Mouse (Mus musculus): Measurements from ENCODE around the gene Frmd4a. TPM values are rescaled to one million over a fixed set of nuclear protein-coding genes. Genes with fewer than 3 reads are reported as not detected.
A peak's percentile ranks its signal among the peaks of the same experiment; 100 is the strongest.
"Not testable (repeated sequence)": the region's sequence is repeated elsewhere in the genome, so short reads cannot be mapped to it uniquely, and the experiment has no call there.

Gene Frmd4a
- polyA plus RNA-seq, 1 experiment from 2014 or later, result 35.9 TPM

- Histone ChIP-seq H3K4me2 (no peak overlapping the region), H3K9me3 (replicated peaks) (no peaks in the 10 kb centered on the region), H3K9ac (no peak overlapping the region), H3K4me3 (replicated peaks) (no peak overlapping the region), H3K4me1 (peaks cover 12% of the 10 kb centered on the region), H3K27me3 (no peaks in the 10 kb centered on the region; the same call in 1 of the 2 replicates), H3K36me3 (no peaks in the 10 kb centered on the region), H3K27ac (no peak overlapping the region)
- no peak; the same call in 1 of the 2 replicates for ATAC-seq (replicated peaks; ENCODE audit: low FRiP score)
- WGBS, result 35% methylated on average over 3 of the region's 3 CpGs
Measured at GRCm38 (mm10) chr2:4228510-4228909, 211.0 kb downstream of the Frmd4a start.

DNA sequence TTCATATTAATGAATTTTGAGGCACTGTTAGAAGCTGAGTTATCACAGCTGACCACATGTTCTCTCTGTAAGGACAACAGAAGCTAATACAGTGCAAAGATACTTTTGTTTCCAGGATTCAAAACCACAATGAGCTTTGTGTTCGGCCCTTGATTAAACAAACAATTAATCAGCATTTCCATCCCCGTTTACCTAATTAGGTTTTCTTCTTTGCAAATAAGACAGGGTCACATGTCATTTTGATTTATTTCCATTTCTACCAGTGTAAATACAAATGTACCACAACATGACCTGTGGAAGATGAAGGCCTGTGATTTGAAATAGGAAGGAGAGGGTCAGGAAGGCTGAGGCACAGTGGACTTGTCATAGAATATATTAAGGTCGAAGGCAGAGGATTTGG, 214.8 kb downstream of the Frmd4a start:
- 40% methylated on average over 3 of the region's 3 CpGs for WGBS
- no peaks in the 10 kb centered on the region; the same call in 1 of the 2 replicates for H3K27me3 ChIP-seq
- H3K9ac ChIP-seq, result no peak overlapping the region
- no peak overlapping the region for H3K27ac ChIP-seq
- no peaks in the 10 kb centered on the region for H3K9me3 ChIP-seq (replicated peaks)
- no peak overlapping the region for H3K4me3 ChIP-seq (replicated peaks)
- H3K4me1 ChIP-seq, result peaks cover 9% of the 10 kb centered on the region
- H3K36me3 ChIP-seq, result no peaks in the 10 kb centered on the region
- H3K4me2 ChIP-seq, result peak overlapping the region; percentile 20; the same call in 1 of the 2 replicates
- ATAC-seq (replicated peaks; ENCODE audit: low FRiP score), result no peak

- peaks cover 7% of the 10 kb centered on the region for H3K4me1 ChIP-seq
- H3K36me3 ChIP-seq, result no peaks in the 10 kb centered on the region
- WGBS, result 32% methylated on average over 10 of the region's 10 CpGs
- no peak overlapping the region for H3K27ac ChIP-seq
- no peaks in the 10 kb centered on the region; the same call in 1 of the 2 replicates for H3K27me3 ChIP-seq
- no peak overlapping the region for H3K4me3 ChIP-seq (replicated peaks)
- H3K4me2 ChIP-seq, result peak overlapping the region; percentile 20; the same call in 1 of the 2 replicates
- H3K9me3 ChIP-seq (replicated peaks), result no peaks in the 10 kb centered on the region
- H3K9ac ChIP-seq, result no peak overlapping the region
- 0 out of 2 replicates have a peak, but pooled peaks have one; percentile 36 for ATAC-seq (replicated peaks; ENCODE audit: low FRiP score)
Measured at GRCm38 (mm10) chr2:4232761-4233322, 215.3 kb downstream of the Frmd4a start.

- 65% methylated on average over 5 of the region's 5 CpGs for WGBS
- ATAC-seq (replicated peaks; ENCODE audit: low FRiP score), result no peak
- no peak overlapping the region for H3K4me2 ChIP-seq
- 0 out of 2 replicates have a peak, but pooled peaks cover under 1% of the 10 kb centered on the region for H3K27me3 ChIP-seq
- no peaks in the 10 kb centered on the region for H3K36me3 ChIP-seq
- no peak overlapping the region for H3K9ac ChIP-seq
- H3K4me3 ChIP-seq (replicated peaks), result no peak overlapping the region
- peaks cover 5% of the 10 kb centered on the region for H3K4me1 ChIP-seq
- H3K27ac ChIP-seq, result no peak overlapping the region
- no peaks in the 10 kb centered on the region for H3K9me3 ChIP-seq (replicated peaks)
Measured at GRCm38 (mm10) chr2:4237686-4238085, 220.2 kb downstream of the Frmd4a start.

DNA sequence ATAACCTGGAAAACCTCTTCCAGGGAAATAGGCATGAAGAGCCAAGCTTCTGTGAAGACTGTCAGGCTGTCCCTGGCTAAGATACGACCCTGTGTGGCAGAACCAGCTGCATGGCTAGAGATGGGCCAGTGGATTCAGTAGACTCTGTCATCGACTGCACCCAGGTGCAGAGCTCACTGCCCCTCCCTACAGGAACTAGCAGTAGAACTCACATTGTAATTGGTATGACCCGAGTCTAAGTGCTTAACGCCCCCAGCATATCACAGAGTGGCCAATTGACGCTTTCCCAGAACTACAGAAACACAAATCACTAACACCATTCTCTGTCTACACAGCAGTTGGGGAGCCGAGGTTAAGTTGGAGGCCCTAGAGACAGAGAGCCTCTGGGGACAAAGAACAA, 232.2 kb downstream of the Frmd4a start:
- ATAC-seq (replicated peaks; ENCODE audit: low FRiP score), result no peak
- Histone ChIP-seq H3K9me3 (replicated peaks) (no peaks in the 10 kb centered on the region), H3K4me2 (no peak overlapping the region), H3K36me3 (no peaks in the 10 kb centered on the region), H3K27me3 (peaks cover 3% of the 10 kb centered on the region; the same call in 1 of the 2 replicates), H3K4me1 (peaks cover 16% of the 10 kb centered on the region), H3K4me3 (replicated peaks) (no peak overlapping the region), H3K9ac (no peak overlapping the region), H3K27ac (no peak overlapping the region)
- WGBS, result 31% methylated on average over 6 of the region's 6 CpGs

- Histone ChIP-seq H3K4me1 (peaks cover 16% of the 10 kb centered on the region), H3K9ac (no peak overlapping the region), H3K9me3 (replicated peaks) (no peaks in the 10 kb centered on the region), H3K4me2 (peak overlapping the region; percentile 25), H3K27me3 (no peaks in the 10 kb centered on the region), H3K36me3 (no peaks in the 10 kb centered on the region), H3K4me3 (replicated peaks) (no peak overlapping the region), H3K27ac (peak overlapping the region; percentile 62)
- ATAC-seq (replicated peaks; ENCODE audit: low FRiP score), result no peak
- WGBS, result 41% methylated on average over 9 of the region's 9 CpGs
Measured at GRCm38 (mm10) chr2:4252541-4253291, 235.2 kb downstream of the Frmd4a start.

DNA sequence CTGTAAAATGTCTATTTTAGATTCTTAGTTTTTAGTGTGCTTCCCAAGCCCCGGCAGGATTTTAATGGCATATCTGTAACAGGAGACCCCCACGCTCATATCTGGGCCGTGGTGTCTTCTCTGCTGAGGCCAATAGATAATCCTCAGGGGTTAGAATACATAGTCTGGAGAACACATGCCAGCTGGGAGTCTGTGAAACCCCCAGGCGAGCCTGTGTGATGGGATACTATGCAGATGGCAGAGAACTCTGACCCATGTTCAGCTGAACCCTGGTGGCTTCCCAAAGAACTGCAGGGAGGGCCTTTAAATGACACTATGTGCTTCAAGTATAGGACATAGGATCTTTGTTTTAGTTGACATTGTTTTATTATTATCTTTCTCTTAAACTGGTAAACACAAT, 235.8 kb downstream of the Frmd4a start:
- H3K27me3 ChIP-seq, result no peaks in the 10 kb centered on the region
- H3K4me2 ChIP-seq, result peak overlapping the region; percentile 25
- no peaks in the 10 kb centered on the region for H3K36me3 ChIP-seq
- no peak overlapping the region for H3K4me3 ChIP-seq (replicated peaks)
- WGBS, result 10% methylated on average over 4 of the region's 4 CpGs
- H3K27ac ChIP-seq, result peak overlapping the region; percentile 62; the same call in 1 of the 2 replicates
- H3K9ac ChIP-seq, result no peak overlapping the region
- H3K4me1 ChIP-seq, result peaks cover 16% of the 10 kb centered on the region
- no peaks in the 10 kb centered on the region for H3K9me3 ChIP-seq (replicated peaks)
- 0 out of 2 replicates have a peak, but pooled peaks have one; percentile 25 for ATAC-seq (replicated peaks; ENCODE audit: low FRiP score)

GRCm38 (mm10) chr2:4254083-4254482, 236.6 kb downstream of the Frmd4a start:
- 62% methylated on average over 5 of the region's 5 CpGs for WGBS
- H3K4me1 ChIP-seq, result peaks cover 16% of the 10 kb centered on the region
- no peak overlapping the region for H3K4me3 ChIP-seq (replicated peaks)
- ATAC-seq (replicated peaks; ENCODE audit: low FRiP score), result no peak
- H3K4me2 ChIP-seq, result no peak overlapping the region
- H3K9me3 ChIP-seq (replicated peaks), result no peaks in the 10 kb centered on the region
- no peaks in the 10 kb centered on the region for H3K27me3 ChIP-seq
- no peak overlapping the region for H3K27ac ChIP-seq
- no peaks in the 10 kb centered on the region for H3K36me3 ChIP-seq
- H3K9ac ChIP-seq, result no peak overlapping the region

DNA sequence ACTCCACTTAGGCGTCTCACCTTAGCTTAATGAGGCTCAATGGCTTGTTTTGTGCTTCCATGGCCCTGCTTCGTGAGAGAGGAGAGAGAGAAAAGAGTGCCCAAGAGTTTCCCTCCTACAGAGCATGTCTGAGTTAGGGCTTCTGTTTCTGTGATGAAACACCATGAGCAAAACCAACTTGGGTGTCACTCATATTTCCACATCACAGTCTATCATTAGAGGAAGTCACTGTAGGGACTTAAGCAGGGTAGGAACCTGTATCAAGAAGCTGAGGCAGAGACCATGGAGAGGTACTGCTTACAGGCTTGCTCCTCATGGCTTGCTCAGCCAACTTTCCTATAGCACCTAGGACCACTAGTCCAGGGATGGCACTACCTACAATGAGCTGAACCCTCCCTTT, 238.7 kb downstream of the Frmd4a start:
- H3K4me3 ChIP-seq (replicated peaks), result no peak overlapping the region
- peaks cover 24% of the 10 kb centered on the region for H3K4me1 ChIP-seq
- no peaks in the 10 kb centered on the region for H3K27me3 ChIP-seq
- H3K9ac ChIP-seq, result no peak overlapping the region
- WGBS, result 89% methylated on average over 2 of the region's 2 CpGs
- no peak for ATAC-seq (replicated peaks; ENCODE audit: low FRiP score)
- H3K36me3 ChIP-seq, result no peaks in the 10 kb centered on the region
- no peaks in the 10 kb centered on the region for H3K9me3 ChIP-seq (replicated peaks)
- no peak overlapping the region for H3K27ac ChIP-seq
- H3K4me2 ChIP-seq, result no peak overlapping the region

DNA sequence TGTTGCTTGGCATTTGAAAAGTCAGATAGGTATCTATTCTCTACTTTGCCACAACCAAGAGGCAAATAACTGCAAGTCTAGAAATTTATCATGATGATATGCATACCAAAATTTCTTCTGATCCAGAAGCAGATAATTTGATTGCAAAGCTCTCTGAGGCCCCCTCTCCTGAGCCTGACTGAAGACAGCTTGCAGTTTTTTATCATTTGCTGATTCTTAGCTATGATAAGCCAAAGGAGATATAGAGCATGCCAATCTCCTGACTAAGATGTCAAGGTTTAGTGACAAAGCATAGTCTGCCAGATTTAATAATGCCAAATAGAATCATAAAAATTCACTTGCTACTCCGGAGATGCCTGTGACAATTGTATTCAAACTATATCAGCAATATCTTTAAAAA, 240.1 kb downstream of the Frmd4a start:
- Histone ChIP-seq H3K4me1 (peaks cover 17% of the 10 kb centered on the region), H3K4me3 (replicated peaks) (no peak overlapping the region), H3K36me3 (no peaks in the 10 kb centered on the region), H3K9ac (no peak overlapping the region), H3K27me3 (no peaks in the 10 kb centered on the region), H3K9me3 (replicated peaks) (no peaks in the 10 kb centered on the region), H3K27ac (no peak overlapping the region), H3K4me2 (no peak overlapping the region)
- ATAC-seq (replicated peaks; ENCODE audit: low FRiP score), result no peak
- 91% methylated on average over 1 of the region's 1 CpGs for WGBS

DNA sequence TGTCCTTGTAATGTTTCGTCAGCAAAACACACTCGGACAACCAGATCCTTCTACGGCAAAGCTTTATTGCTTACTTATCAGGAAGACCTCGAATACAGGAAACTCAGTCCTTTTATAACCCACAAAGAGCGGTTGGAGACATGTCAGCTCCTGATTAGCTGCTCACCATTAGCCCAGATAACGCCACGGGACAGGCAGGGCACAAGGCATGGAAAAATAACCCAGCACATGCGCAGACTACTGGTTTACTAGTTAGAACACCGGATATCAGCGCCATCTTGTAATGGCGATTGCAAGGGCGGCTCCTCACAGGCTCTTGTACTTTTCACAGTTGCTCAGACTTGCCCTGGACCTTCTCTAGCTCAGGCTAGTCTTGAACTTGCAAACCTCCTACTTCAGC, 241.3 kb downstream of the Frmd4a start:
- not testable (repeated sequence) for H3K36me3 ChIP-seq; H3K27me3 ChIP-seq; H3K9ac ChIP-seq; H3K9me3 ChIP-seq (replicated peaks); H3K4me1 ChIP-seq; ATAC-seq (replicated peaks; ENCODE audit: low FRiP score); H3K4me3 ChIP-seq (replicated peaks); H3K27ac ChIP-seq; H3K4me2 ChIP-seq
- 92% methylated on average over 12 of the region's 12 CpGs for WGBS

DNA sequence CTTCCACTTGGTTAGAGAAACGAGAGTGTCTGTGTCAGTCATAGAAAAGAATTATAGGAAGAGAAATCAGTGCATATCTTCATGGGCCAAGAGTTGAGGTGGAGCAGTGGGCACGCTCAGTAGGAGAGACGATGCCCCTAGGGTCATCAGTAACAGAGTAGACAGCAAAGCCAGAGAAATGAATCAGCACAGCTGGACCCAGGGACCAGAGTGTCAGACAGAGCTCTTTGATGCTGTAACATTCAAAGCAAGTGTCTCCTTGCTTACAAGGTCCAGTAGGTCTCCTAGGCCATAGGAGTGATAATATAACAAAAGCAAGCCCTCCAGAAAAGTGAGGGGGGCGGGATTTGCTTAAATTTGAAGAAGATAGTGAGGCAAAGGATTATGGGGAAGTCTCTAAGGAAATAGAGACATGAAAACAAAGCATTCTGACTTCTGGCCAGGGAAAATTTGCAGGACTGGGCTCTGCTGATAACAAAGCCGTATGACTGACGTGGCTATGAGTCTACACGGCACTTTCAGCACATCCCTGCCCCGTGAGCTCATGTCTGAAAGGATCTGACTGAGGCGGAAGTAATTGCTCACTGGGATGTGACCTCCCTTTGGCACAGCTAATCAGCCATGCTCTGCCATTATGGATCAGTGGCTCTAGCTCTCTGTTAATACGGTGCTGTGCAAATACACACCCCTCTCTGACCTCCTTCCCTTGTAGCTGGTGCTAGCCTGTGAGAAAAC, 243.0 kb downstream of the Frmd4a start:
- Histone ChIP-seq H3K27me3 (no peaks in the 10 kb centered on the region), H3K9ac (no peak overlapping the region), H3K4me1 (peaks cover 7% of the 10 kb centered on the region), H3K9me3 (replicated peaks) (no peaks in the 10 kb centered on the region), H3K36me3 (no peaks in the 10 kb centered on the region), H3K4me2 (no peak overlapping the region), H3K27ac (no peak overlapping the region), H3K4me3 (replicated peaks) (no peak overlapping the region)
- WGBS, result 47% methylated on average over 10 of the region's 10 CpGs
- ATAC-seq (replicated peaks; ENCODE audit: low FRiP score), result peak; percentile 62
